Mouse (Mus musculus) stomach, postnatal 0 days (tissue): ENCODE measurements around the gene Topaz1.

Experiments used
- CTCF ChIP-seq: IDR thresholded peaks from 2 replicates; pipeline ENCODE4 v1.5.1; 2016; ENCODE audit warnings: antibody characterized with exemption, low read depth, mild to moderate bottlenecking, moderate library complexity
- EP300 ChIP-seq: optimal IDR thresholded peaks from 2 replicates; pipeline ENCODE3; 2016; ENCODE audit warnings: antibody characterized with exemption

DNA sequence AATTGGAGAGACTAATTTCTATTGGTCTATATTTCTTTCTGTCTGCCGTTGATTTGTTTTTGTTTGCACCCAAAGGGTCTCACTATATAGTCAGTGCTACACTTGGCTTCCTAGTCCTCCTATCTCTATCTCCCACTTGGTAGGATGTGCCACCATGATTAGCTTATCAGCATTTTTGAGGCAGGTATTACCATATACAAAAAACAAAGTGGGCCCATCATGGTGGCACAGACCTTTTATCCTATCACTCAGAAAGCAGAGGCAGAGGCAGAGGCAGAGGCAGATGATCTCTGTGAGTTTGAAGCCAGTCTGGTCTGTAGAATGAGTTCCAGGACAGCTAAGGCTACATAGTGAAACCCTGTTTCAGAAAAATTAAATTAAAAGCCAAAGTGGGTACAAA is 39.4 kb downstream of the Topaz1 start:
- TF ChIP-seq CTCF: no peak
- no peak for TF ChIP-seq EP300
